Mouse (Mus musculus) E14TG2a.4 (cell line): ENCODE measurements around the gene Gm49333.
A peak's percentile ranks its signal among the peaks of the same experiment; 100 is the strongest.

Source experiments
- H3K27me3 ChIP-seq: 2 replicates; pipeline ENCODE4 v1.6.1; 2014; ENCODE audit warnings: low read length, control low read depth; ENCODE audit not compliant: insufficient read depth
- H3K36me3 ChIP-seq: 2 replicates; pipeline ENCODE4 v1.6.1; 2014; ENCODE audit warnings: low read length, control low read depth; ENCODE audit not compliant: insufficient read depth
- H3K4me1 ChIP-seq: replicated peaks from 2 replicates; pipeline ENCODE4 v1.6.1; 2014; ENCODE audit warnings: low read depth, low read length, control low read depth
- H3K4me3 ChIP-seq: replicated peaks from 2 replicates; pipeline ENCODE4 v1.5.1; 2014; ENCODE audit warnings: mild to moderate bottlenecking, low read length
- H3K9me3 ChIP-seq: 2 replicates; pipeline ENCODE4 v1.6.1; 2014; ENCODE audit warnings: low read length, control low read depth
- CTCF ChIP-seq: conservative IDR thresholded peaks from 2 replicates; pipeline ENCODE4 v1.5.1; 2014; ENCODE audit warnings: low read length
- NANOG ChIP-seq: IDR thresholded peaks from 2 replicates; pipeline ENCODE4 v1.6.1; 2014; ENCODE audit warnings: borderline replicate concordance, low read length, mixed read lengths
- POU5F1 ChIP-seq: IDR thresholded peaks from 2 replicates; pipeline ENCODE4 v1.6.1; 2014; ENCODE audit warnings: low read length, borderline replicate concordance

The Gm49333 gene

GRCm38 (mm10) chr16:20611357-20612227 lies at the start of gene Gm49333, which contains the start of the genes Eef1akmt4 and Alg3:
Gm49333 (plus strand) TSS chr16:20611610.
Eef1akmt4 (plus strand) TSS chr16:20611593.
Alg3 (minus strand) TSS chr16:20611735.
- H3K9me3 ChIP-seq, result no peaks in the 10 kb centered on the region
- TF ChIP-seq NANOG, result no peak
- no peak for TF ChIP-seq CTCF
- no peak for TF ChIP-seq POU5F1
- H3K36me3 ChIP-seq, result peaks cover 58% of the 10 kb centered on the region
- peak within 1 kb of the TSS; percentile 97 for H3K4me3 ChIP-seq
- H3K27me3 ChIP-seq, result no peaks in the 10 kb centered on the region
- peaks cover 56% of the 10 kb centered on the region for H3K4me1 ChIP-seq

- Histone ChIP-seq H3K4me3 (no peak overlapping the region), H3K36me3 (peaks cover 40% of the 10 kb centered on the region), H3K27me3 (no peaks in the 10 kb centered on the region), H3K9me3 (peaks cover 50% of the 10 kb centered on the region), H3K4me1 (no peaks in the 10 kb centered on the region)
- TF ChIP-seq CTCF, result no peak
- no peak for TF ChIP-seq NANOG
- TF ChIP-seq POU5F1, result no peak
Measured at GRCm38 (mm10) chr16:20565075-20565474, 46.3 kb upstream of the Gm49333 start.

GRCm38 (mm10) chr16:20589366-20589938 lies 22.0 kb upstream of the Gm49333 start, which contains the start of gene Vwa5b2:
Vwa5b2 (plus strand) TSS chr16:20589471.
- Histone ChIP-seq H3K36me3 (no peaks in the 10 kb centered on the region), H3K9me3 (no peaks in the 10 kb centered on the region), H3K27me3 (peaks cover 66% of the 10 kb centered on the region), H3K4me1 (peaks cover 24% of the 10 kb centered on the region), H3K4me3 (peak within 1 kb of the TSS; percentile 78)
- no peak for TF ChIP-seq CTCF
- TF ChIP-seq NANOG, result no peak
- no peak for TF ChIP-seq POU5F1

- TF ChIP-seq NANOG, result no peak
- no peak for TF ChIP-seq POU5F1
- TF ChIP-seq CTCF, result no peak
- Histone ChIP-seq H3K4me1 (peaks cover 24% of the 10 kb centered on the region), H3K27me3 (peaks cover 72% of the 10 kb centered on the region), H3K36me3 (no peaks in the 10 kb centered on the region), H3K9me3 (no peaks in the 10 kb centered on the region), H3K4me3 (peak overlapping the region; percentile 78)
Measured at GRCm38 (mm10) chr16:20589939-20590679, 21.3 kb upstream of the Gm49333 start.

- Histone ChIP-seq H3K27me3 (peaks cover 77% of the 10 kb centered on the region), H3K4me3 (peak overlapping the region; percentile 78), H3K9me3 (no peaks in the 10 kb centered on the region), H3K4me1 (peaks cover 24% of the 10 kb centered on the region), H3K36me3 (no peaks in the 10 kb centered on the region)
- TF ChIP-seq POU5F1, result no peak
- TF ChIP-seq NANOG, result no peak
- TF ChIP-seq CTCF, result no peak
Measured at GRCm38 (mm10) chr16:20590680-20591038, 20.8 kb upstream of the Gm49333 start.

- H3K4me3 ChIP-seq, result peak overlapping the region; percentile 67
- TF ChIP-seq CTCF, result no peak
- no peak for TF ChIP-seq NANOG
- no peak for TF ChIP-seq POU5F1
- peaks cover 83% of the 10 kb centered on the region for H3K27me3 ChIP-seq
- no peaks in the 10 kb centered on the region for H3K9me3 ChIP-seq
- H3K4me1 ChIP-seq, result peaks cover 24% of the 10 kb centered on the region
- H3K36me3 ChIP-seq, result no peaks in the 10 kb centered on the region
Measured at GRCm38 (mm10) chr16:20591076-20591705, 20.2 kb upstream of the Gm49333 start.

DNA sequence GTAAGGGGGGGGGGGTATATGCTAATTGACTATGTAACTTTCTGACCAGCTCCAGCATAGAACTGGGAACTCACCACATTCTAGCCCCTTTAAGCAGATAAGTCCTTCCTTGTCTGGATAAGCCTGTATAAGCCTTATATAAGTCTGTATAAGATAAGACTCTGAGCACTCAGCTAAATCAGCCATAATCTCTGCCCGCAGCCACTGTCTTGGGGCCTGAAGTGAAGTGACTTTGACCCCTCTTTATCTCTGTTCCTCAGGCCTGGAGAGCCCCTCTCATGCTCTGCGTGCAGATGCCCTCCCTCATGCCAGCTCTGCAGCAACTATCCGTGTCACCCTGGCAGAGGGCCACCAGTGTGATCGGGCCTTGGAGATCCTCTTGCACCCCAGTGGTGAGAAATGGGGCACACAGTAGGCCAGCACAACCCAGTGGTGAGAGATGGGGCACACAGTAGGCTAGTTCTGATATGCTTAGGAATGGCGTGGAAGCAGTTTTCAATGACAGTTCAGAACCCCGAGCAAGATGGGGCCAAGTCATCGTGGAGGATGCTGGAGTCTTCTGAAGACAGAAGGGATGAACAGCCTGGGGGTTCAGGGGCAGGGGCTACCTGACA lies 16.2 kb upstream of the Gm49333 start:
- no peak overlapping the region for H3K4me3 ChIP-seq
- H3K27me3 ChIP-seq, result peaks cover 79% of the 10 kb centered on the region
- H3K36me3 ChIP-seq, result no peaks in the 10 kb centered on the region
- H3K4me1 ChIP-seq, result peaks cover 16% of the 10 kb centered on the region
- no peaks in the 10 kb centered on the region for H3K9me3 ChIP-seq
- TF ChIP-seq NANOG, result no peak
- no peak for TF ChIP-seq CTCF
- no peak for TF ChIP-seq POU5F1
